Mouse (Mus musculus): ENCODE results near the gene Gnb1.

DNA sequence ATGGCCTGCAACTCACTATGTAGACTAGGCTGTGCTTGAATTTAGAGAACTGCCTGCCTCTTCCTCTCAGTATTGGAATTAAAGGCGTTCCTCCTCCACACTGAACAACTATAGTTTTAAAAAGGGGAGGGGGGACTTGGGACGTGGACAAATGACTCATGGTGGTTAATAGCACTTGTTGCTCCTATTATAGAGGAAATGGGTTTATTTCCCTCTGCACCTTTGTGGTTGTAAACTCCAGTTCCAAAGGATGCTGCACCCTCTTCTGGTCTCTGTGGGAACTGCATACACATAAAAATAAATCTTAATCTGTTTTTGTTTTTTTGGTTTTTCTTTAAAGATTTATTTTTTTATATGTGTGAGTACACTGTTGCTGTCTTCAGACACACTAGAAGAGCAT lies 77.0 kb downstream of the Gnb1 start:
- no peak for TF ChIP-seq POLR2A (IDR thresholded peaks at IDR 0.05; ENCODE audit: low read depth, low read length)
- TF ChIP-seq CTCF (IDR thresholded peaks at IDR 0.05; ENCODE audit: extremely low read depth, insufficient read depth, insufficient read length, insufficient replicate concordance), result peak; percentile 16; the same call in 1 of the 2 replicates

Measured in spleen, adult 2 months (tissue).